Comparison of ENCODE assay signal across 17 mouse cellular contexts in genomic region chr15:86437346-86437745, GRCm38 (mm10).
"Had no signal": no experiment of that assay in that cellular context is flagged by ENCODE, and none has a peak within 500 bp of the region (broad histone marks: within the 10 kb centered on the region; RNA-seq: fewer than 3 reads in every experiment).

No protein-coding gene starts in this region.

- H3K4me2 ChIP-seq: liver, embryonic 13.5 days; midbrain, embryonic 11.5 days; neural tube, embryonic 12.5 days; neural tube, embryonic 15.5 days had no signal

- H3K27me3 ChIP-seq: liver, embryonic 13.5 days; neural tube, embryonic 12.5 days; neural tube, embryonic 15.5 days had no signal

- H3K9ac ChIP-seq: liver, embryonic 13.5 days; neural tube, embryonic 12.5 days; neural tube, embryonic 15.5 days had no signal

- DNase-seq: kidney, adult 2 months; layer of hippocampus, adult 9-11 months; liver, embryonic 13.5 days; lung, adult 2 months; lung, postnatal 14 days; midbrain, embryonic 14.5 days; right cerebral cortex, adult 18-20 months; right cerebral cortex, postnatal 14 days; right cerebral cortex, postnatal 4 days had no signal

- H3K4me3 ChIP-seq: layer of hippocampus, adult 2 months; liver, embryonic 13.5 days; neural tube, embryonic 12.5 days; neural tube, embryonic 15.5 days had no signal

- H3K27ac ChIP-seq: kidney, postnatal 0 days; layer of hippocampus, adult 2 months; liver, embryonic 13.5 days; neural tube, embryonic 12.5 days; neural tube, embryonic 15.5 days; stomach, postnatal 0 days had no signal

- ATAC-seq: inflammation-experienced regulatory T-cells, adult 6 months; intestine, embryonic 16.5 days had no signal

- H3K36me3 ChIP-seq: liver, embryonic 13.5 days; neural tube, embryonic 12.5 days; neural tube, embryonic 15.5 days had no signal

- H3K9me3 ChIP-seq: liver, embryonic 13.5 days; neural tube, embryonic 12.5 days; neural tube, embryonic 15.5 days had no signal
